Mouse (Mus musculus): Measurements from ENCODE around the gene 1700001L19Rik. TPM values are rescaled to one million over a fixed set of nuclear protein-coding genes. Genes with fewer than 3 reads are reported as not detected.

1700001L19Rik gene
- total RNA-seq, 2 experiments from 2014 or later: not detected

GRCm38 (mm10) chr13:68605689-68606126 is 8.5 kb downstream of the 1700001L19Rik start:
- peak; percentile 52 for ATAC-seq (replicated peaks; ENCODE audit: poor library complexity)

- no peak; the same call in 1 of the 2 replicates for ATAC-seq (replicated peaks; ENCODE audit: poor library complexity)
These were observed 10.6 kb downstream of the 1700001L19Rik start for GRCm38 (mm10) chr13:68607652-68608405.

- ATAC-seq (replicated peaks; ENCODE audit: poor library complexity): no peak; the same call in 1 of the 2 replicates
These were observed 25.6 kb downstream of the 1700001L19Rik start for GRCm38 (mm10) chr13:68622792-68623191.

- no peak for ATAC-seq (replicated peaks; ENCODE audit: poor library complexity)
These were observed 29.8 kb downstream of the 1700001L19Rik start for GRCm38 (mm10) chr13:68627041-68627440.

- ATAC-seq (replicated peaks; ENCODE audit: poor library complexity): no peak
These were observed 45.6 kb downstream of the 1700001L19Rik start for GRCm38 (mm10) chr13:68642786-68643185.

Other genes with a start within 250 kb of the 1700001L19Rik start
- 8.2 and 13.7 TPM in 2 replicates for gene Mtrr, start 15.3 kb upstream of the 1700001L19Rik start, total RNA-seq (2015)
- 12.7 and 19.8 TPM in 2 replicates for gene Mtrr, start 15.3 kb upstream of the 1700001L19Rik start, total RNA-seq (2017)
- 30.8 and 37.9 TPM in 2 replicates for gene Fastkd3, start 15.2 kb upstream of the 1700001L19Rik start, total RNA-seq (2015)
- gene Fastkd3, start 15.2 kb upstream of the 1700001L19Rik start, total RNA-seq (2017): 14.3 and 19.1 TPM in 2 replicates